15 mouse cellular contexts compared by ENCODE assay signal in genomic region chr2:102126076-102126475, GRCm38 (mm10).
"Had no signal": no experiment of that assay in that cellular context is flagged by ENCODE, and none has a peak within 500 bp of the region (broad histone marks: within the 10 kb centered on the region; RNA-seq: fewer than 3 reads in every experiment).

No protein-coding gene starts in this region.

- H3K4me3 ChIP-seq: limb, embryonic 12.5 days; megakaryocyte, embryonic 14.5 days had no signal

- DNase-seq: kidney, adult 9 months; kidney, postnatal 36 days; layer of hippocampus, adult 9-11 months; layer of hippocampus, postnatal 36 days; lung, adult 2 months; right cerebral cortex, postnatal 14 days; thymus, adult 2 months; thymus, postnatal 25 days had no signal

- H3K4me2 ChIP-seq: limb, embryonic 12.5 days; midbrain, embryonic 11.5 days had no signal

- ATAC-seq: lung, postnatal 0 days had no signal

- H3K27me3 ChIP-seq: limb, embryonic 12.5 days had no signal

- H3K9ac ChIP-seq: limb, embryonic 12.5 days; liver, embryonic 14.5 days had no signal

- H3K4me1 ChIP-seq: megakaryocyte, embryonic 14.5 days had no signal

- H3K36me3 ChIP-seq: limb, embryonic 12.5 days had no signal

- H3K27ac ChIP-seq: kidney, postnatal 0 days; liver, embryonic 14.5 days; macrophage had no signal

- H3K9me3 ChIP-seq: limb, embryonic 12.5 days; megakaryocyte, embryonic 14.5 days had no signal
